Mouse (Mus musculus): ENCODE measurements around the gene Gm10715.
"Not testable (repeated sequence)": the region's sequence is repeated elsewhere in the genome, so short reads cannot be mapped to it uniquely, and the experiment has no call there.

DNA sequence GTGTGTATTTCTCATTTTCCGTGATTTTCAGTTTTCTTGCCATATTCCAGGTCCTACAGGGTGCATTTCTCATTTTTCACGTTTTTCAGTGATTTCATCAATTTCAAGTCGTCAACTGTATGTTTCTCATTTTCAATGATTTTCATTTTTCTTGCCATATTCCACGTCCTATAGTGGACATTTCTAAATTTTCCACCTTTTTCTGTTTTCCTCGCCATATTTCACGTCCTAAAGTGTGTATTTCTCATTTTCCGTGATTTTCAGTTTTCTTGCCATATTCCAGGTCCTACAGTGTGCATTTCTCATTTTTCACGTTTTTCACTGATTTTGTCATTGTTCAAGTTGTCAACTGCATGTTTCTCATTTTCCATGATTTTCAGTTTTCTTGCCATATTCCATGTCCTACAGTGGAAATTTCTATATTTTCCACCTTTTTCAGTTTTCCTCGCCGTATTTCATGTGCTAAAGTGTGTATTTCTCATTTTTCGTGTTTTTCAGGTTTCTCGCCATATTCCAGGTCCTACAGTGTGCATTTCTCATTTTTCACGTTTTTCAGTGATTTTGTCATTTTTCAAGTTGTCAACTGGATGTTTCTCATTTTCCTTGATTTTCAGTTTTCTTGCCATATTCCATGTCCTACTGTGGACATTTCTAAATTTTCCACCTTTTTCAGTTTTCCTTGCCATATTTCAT lies 14.2 kb upstream of the Gm10715 start:
- TF ChIP-seq MYOG (IDR thresholded peaks at IDR 0.05; ENCODE audit: control insufficient read depth, extremely low read depth, insufficient read length); CTCF (IDR thresholded peaks at IDR 0.05; ENCODE audit: control insufficient read depth, insufficient read depth, insufficient read length); MAX (IDR thresholded peaks at IDR 0.05): not testable (repeated sequence)
